Mouse (Mus musculus) spleen, adult 2 months (tissue): Measurements from ENCODE around the gene Rassf1. TPM values are rescaled to one million over a fixed set of nuclear protein-coding genes. Genes with fewer than 3 reads are reported as not detected.

Source experiments
- DNase-seq, 2 experiments: peaks; one replicate each; pipeline versions ENCODE4 v3.0.0 to v3.0.0-alpha.2; 2012 to 2021; ENCODE audit warnings: low spot score in 2 of 2, low read depth in 1 of 2
- H3K27ac ChIP-seq: fragments of 200-500 bp; 2 replicates; pipeline ENCODE4 v1.5.1; 2012; ENCODE audit warnings: low read length, inconsistent platforms; ENCODE audit not compliant: insufficient read depth
- H3K27me3 ChIP-seq: fragments of 200-500 bp; 2 replicates; pipeline ENCODE4 v1.6.1; 2012; ENCODE audit warnings: mild to moderate bottlenecking, moderate library complexity, low read length, inconsistent platforms; ENCODE audit not compliant: control insufficient read depth, insufficient read depth
- H3K36me3 ChIP-seq: fragments of 200-500 bp; 2 replicates; pipeline ENCODE4 v1.6.1; 2012; ENCODE audit warnings: mild to moderate bottlenecking, low read length, inconsistent platforms; ENCODE audit not compliant: control insufficient read depth, insufficient read depth
- H3K4me1 ChIP-seq: fragments of 200-500 bp; 2 replicates; pipeline ENCODE4 v1.6.1; 2011; ENCODE audit warnings: inconsistent platforms; ENCODE audit not compliant: control insufficient read depth, insufficient read depth, insufficient read length
- H3K4me3 ChIP-seq: fragments of 200-500 bp; 2 replicates; pipeline ENCODE4 v1.5.1; 2011; ENCODE audit warnings: mild to moderate bottlenecking, inconsistent platforms; ENCODE audit not compliant: insufficient read depth, insufficient read length; ENCODE audit errors: extremely low read depth
- CTCF ChIP-seq: fragments of 200-500 bp; IDR thresholded peaks from 2 replicates; pipeline ENCODE4 v1.5.1; 2011; ENCODE audit warnings: mild to moderate bottlenecking, inconsistent platforms; ENCODE audit not compliant: insufficient read depth, insufficient read length, insufficient replicate concordance; ENCODE audit errors: extremely low read depth
- POLR2A ChIP-seq: fragments of 200-500 bp; IDR thresholded peaks from 2 replicates; pipeline ENCODE4 v1.6.1; 2011; ENCODE audit warnings: low read depth, low read length, inconsistent platforms
- WGBS: fragments of 180-500 bp; shearing (Covaris S2); methylation state at CpG from one replicate; pipeline ENCODE4 v1.1.7; 2018; 5-methylcytosine and 5-hydroxymethylcytosine counted together
- polyA plus RNA-seq: library from polyadenylated mRNA; depleted of rRNA; stranded (reverse); fragments of >200 nt; gene quantifications from 2 replicates; pipeline ENCODE4 v1.2.3, GENCODE M21; 2012

The Rassf1 gene
- polyA plus RNA-seq, 1 experiment = 20.9 TPM

GRCm38 (mm10) chr9:107596619-107597569, 45.5 kb downstream of the Rassf1 start:
- H3K4me1 ChIP-seq = peaks cover 7% of the 10 kb centered on the region; the same call in 1 of the 2 replicates
- WGBS = 90% methylated on average over 11 of the region's 11 CpGs
- H3K4me3 ChIP-seq = no peak overlapping the region
- DNase-seq = no peak
- TF ChIP-seq POLR2A = no peak
- no peaks in the 10 kb centered on the region for H3K27me3 ChIP-seq
- H3K36me3 ChIP-seq = peaks cover 8% of the 10 kb centered on the region
- H3K27ac ChIP-seq = no peak overlapping the region

- no peak for TF ChIP-seq CTCF
- no peak for TF ChIP-seq POLR2A
- DNase-seq = no peak
- Histone ChIP-seq H3K4me1 (peaks cover 20% of the 10 kb centered on the region; the same call in 1 of the 2 replicates), H3K27me3 (no peaks in the 10 kb centered on the region), H3K27ac (no peak overlapping the region), H3K4me3 (no peak overlapping the region), H3K36me3 (no peaks in the 10 kb centered on the region; the same call in 1 of the 2 replicates)
- 82% methylated on average over 5 of the region's 5 CpGs for WGBS
These were observed 47.0 kb downstream of the Rassf1 start for GRCm38 (mm10) chr9:107598385-107598784.

GRCm38 (mm10) chr9:107599433-107599832, 48.1 kb downstream of the Rassf1 start:
- 88% methylated on average over 9 of the region's 9 CpGs for WGBS
- H3K4me3 ChIP-seq = no peak overlapping the region
- H3K4me1 ChIP-seq = peaks cover 24% of the 10 kb centered on the region; the same call in 1 of the 2 replicates
- no peak for TF ChIP-seq CTCF
- TF ChIP-seq POLR2A = no peak
- no peak for DNase-seq
- no peaks in the 10 kb centered on the region for H3K27me3 ChIP-seq
- no peaks in the 10 kb centered on the region for H3K36me3 ChIP-seq
- no peak overlapping the region for H3K27ac ChIP-seq

DNA sequence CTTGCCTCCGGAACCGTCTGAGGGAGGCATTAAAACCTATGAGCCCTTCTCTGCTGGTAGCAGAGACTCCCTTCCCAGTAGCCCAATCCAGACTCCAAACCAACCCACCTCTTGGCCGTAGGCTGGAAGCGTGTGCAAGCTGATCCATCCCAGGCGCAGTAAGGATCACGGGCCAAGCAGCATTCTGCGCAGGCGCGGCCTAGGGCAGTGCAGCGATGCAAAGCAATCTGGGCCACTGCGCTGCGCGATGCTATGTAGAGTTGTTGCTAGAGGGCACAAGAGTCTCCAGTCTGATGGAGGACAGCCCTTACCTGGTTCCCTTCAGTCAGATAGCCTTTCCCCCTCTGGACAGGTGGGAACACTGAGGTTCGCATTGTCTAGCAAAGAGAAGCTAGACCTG, 48.5 kb downstream of the Rassf1 start:
- Histone ChIP-seq H3K4me1 (peaks cover 24% of the 10 kb centered on the region), H3K27me3 (no peaks in the 10 kb centered on the region), H3K27ac (no peak overlapping the region), H3K4me3 (no peak overlapping the region), H3K36me3 (no peaks in the 10 kb centered on the region)
- WGBS = 89% methylated on average over 14 of the region's 14 CpGs
- DNase-seq = no peak
- TF ChIP-seq POLR2A (no peak), CTCF (no peak)

DNA sequence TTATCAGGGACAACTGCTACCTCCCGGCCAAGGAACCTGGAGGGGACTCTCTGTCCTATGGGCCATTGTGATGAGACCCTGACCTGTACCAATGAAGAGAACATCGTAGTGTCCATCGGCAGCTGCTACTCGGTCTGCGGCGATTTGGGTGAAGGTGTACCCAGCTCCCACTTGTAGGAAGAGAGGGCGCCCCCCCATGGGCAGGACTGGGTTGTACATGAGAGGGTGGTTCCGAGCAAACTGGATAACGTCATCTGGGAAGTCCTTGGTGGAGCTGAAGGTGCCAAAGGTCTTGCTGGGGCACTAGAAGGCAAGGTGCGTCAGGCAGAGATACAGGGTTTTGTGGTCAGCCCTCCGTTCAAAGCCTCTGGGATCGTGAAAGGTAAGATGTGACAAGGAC, 49.4 kb downstream of the Rassf1 start:
- Histone ChIP-seq H3K27me3 (no peaks in the 10 kb centered on the region), H3K36me3 (no peaks in the 10 kb centered on the region), H3K27ac (no peak overlapping the region), H3K4me3 (no peak overlapping the region), H3K4me1 (peaks cover 24% of the 10 kb centered on the region)
- TF ChIP-seq POLR2A = no peak
- no peak for TF ChIP-seq CTCF
- WGBS = 76% methylated on average over 12 of the region's 12 CpGs
- no peak for DNase-seq

DNA sequence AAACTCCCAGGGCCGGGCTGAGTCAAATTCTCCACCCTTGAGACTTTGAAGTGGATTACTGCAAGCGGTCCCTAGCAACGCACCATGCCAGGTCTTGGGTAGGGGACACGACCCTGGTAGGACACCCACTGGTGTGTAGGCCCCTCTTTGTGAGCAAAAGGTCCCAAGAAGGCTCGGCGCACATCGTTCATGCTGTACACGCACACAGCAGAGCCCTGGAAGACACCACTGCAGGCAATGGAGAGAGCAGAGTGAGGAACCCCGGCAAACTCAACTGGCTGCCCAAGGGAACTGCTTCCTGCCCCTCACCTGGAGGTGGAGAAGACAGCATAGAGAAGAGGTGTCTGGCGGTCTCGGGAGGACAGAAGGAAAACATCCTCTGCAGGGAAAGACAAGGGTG, 49.9 kb downstream of the Rassf1 start:
- H3K36me3 ChIP-seq = no peaks in the 10 kb centered on the region
- no peak for DNase-seq
- no peak overlapping the region for H3K27ac ChIP-seq
- peaks cover 24% of the 10 kb centered on the region for H3K4me1 ChIP-seq
- no peak overlapping the region for H3K4me3 ChIP-seq
- TF ChIP-seq CTCF (no peak), POLR2A (no peak)
- 84% methylated on average over 11 of the region's 11 CpGs for WGBS
- H3K27me3 ChIP-seq = no peaks in the 10 kb centered on the region
